Mouse (Mus musculus) adrenal gland (tissue): Measurements from ENCODE around the gene Olfr358.

Experiments
- intact Hi-C: fragments of 180-260 bp; cut with DNase I; formaldehyde crosslinking; loops from one replicate; pipeline ENCODE4 v1.15.1; 2025
- long read RNA-seq, 2 experiments: library from polyadenylated mRNA; unstranded; transcript quantifications; one replicate each; pipeline ENCODE4 v2.0.0; 2020; ENCODE audit warnings: borderline replicate concordance in 1 of 2; ENCODE audit not compliant: insufficient replicate concordance in 1 of 2

Gene Olfr358
- long read RNA-seq, experiment 1, result 0 reads
- long read RNA-seq, experiment 2, result 0 reads

DNA sequence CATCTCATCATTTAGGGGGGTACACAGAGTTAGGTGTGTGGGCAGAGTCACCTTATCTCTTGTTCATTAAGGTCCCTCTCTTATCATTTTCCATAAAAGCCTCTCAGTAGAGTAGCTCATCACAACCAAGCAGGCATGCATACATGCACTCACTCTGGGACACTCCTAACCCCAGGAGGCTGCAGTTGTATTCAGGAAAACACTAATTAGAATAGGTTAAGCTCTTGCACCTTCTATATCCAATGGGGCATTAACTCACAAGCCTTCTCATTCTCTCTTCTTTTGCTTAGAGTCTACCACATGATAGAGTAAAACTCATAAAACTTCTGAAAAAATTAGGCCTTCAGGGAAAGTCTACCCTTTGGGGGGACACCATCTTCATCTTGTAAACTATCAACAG, at the start of gene Olfr358:
Gene Olfr358, minus strand, starts transcription at position 101 of the 400 bp plus-strand sequence.
- intact Hi-C loops, result no loop called here

DNA sequence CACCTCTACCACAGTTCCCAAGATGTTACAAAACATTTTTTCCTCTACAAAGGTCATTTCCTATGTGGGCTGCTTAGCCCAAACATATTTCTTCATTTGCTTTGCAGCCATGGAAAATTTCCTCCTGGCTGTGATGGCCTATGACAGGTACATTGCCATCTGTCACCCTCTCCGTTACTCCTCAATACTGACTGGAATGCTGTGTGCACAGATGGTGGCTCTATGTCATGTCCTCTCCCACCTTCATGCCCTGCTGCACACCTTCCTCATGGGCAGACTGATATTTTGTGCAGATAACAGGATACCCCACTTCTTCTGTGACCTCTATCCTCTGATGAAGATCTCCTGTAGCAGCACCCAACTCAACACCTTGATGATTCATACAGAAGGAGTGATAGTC, 12.1 kb downstream of the Olfr358 start:
- intact Hi-C loops, result no loop called here

DNA sequence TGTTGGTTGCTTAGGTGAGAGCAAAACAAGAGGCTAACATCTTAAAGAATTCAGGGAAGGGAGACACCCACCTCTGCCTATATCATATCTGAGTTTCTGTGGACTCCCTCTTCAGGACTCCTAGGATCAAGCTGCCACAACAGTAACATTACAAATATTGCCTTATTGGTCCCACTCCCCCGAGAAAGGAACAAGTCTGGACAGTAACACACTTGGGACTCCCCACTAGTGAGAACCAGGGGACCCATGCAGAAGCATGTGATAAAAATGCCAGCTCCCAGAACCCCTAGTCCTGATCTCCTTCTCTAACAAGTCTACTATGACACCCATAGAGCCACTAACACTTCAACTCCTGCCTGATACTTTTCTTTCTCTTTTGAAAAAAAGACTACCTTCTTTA, 15.6 kb downstream of the Olfr358 start, which contains the start of gene Olfr357:
Gene Olfr357, plus strand, starts transcription at position 301 of the 400 bp plus-strand sequence.
- intact Hi-C loops, result no loop called here
